Mouse (Mus musculus): ENCODE data around the gene Adam25. TPM values are rescaled to one million over a fixed set of nuclear protein-coding genes. Genes with fewer than 3 reads are reported as not detected.

Adam25 gene
- polyA plus RNA-seq (2017; shearing (Covaris generic)), result not detected

DNA sequence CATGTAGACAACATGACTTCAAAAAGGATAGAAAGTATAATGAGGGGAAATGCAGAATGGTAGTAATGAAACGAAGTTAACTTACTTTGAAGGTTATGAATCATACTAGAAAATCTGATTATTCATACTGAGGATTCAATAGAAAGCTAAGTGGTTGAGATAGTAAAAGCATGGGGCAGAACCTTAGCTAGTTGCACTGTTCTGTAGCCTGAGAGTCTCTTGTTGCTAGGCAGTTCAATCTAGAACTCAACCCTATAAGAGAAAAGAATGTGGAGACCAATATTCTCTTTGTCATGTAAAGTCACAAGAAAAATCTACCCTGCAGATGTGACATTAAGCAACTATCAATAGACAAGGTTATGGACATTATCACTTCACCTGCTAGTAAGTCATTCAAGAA, at the start of gene Adam25:
Adam25 (plus strand) TSS at position 301 of the 400 bp plus-strand sequence.

GRCm38 (mm10) chr8:40792973-40793372, 41.0 kb downstream of the Adam25 start, which contains the start of gene Adam20:
Adam20 (plus strand) TSS chr8:40793273.

Other genes starting within 250 kb of the Adam25 start
- not detected for gene Adam24, start 77.1 kb upstream of the Adam25 start, polyA plus RNA-seq (2017; shearing (Covaris generic))
- gene Adam20, start 41.1 kb downstream of the Adam25 start, polyA plus RNA-seq (2017; shearing (Covaris generic)), result 0.07 TPM
- not detected for gene Adam39, start 70.8 kb downstream of the Adam25 start, polyA plus RNA-seq (2017; shearing (Covaris generic))